Mouse (Mus musculus): Measurements from ENCODE around the gene Pkib. TPM values are rescaled to one million over a fixed set of nuclear protein-coding genes. Genes with fewer than 3 reads are reported as not detected.

Pkib gene
- polyA plus RNA-seq, 1 experiment from 2014 or later, result 5.2 TPM

- Histone ChIP-seq H3K36me3 (ENCODE audit: control insufficient read depth, insufficient read depth, low read length) (no peaks in the 10 kb centered on the region), H3K9me3 (replicated peaks; ENCODE audit: control insufficient read depth, low read length, poor library complexity, severe bottlenecking) (no peaks in the 10 kb centered on the region), H3K4me2 (ENCODE audit: low read length) (no peak overlapping the region), H3K9ac (ENCODE audit: low read depth, low read length) (no peak overlapping the region), H3K27ac (ENCODE audit: low read length) (0 out of 2 replicates have a peak overlapping the region, but pooled peaks have one; percentile 49), H3K4me3 (ENCODE audit: low read depth, low read length) (no peak overlapping the region), H3K27me3 (ENCODE audit: control insufficient read depth, insufficient read depth, low read depth, low read length) (no peaks in the 10 kb centered on the region), H3K4me1 (ENCODE audit: control insufficient read depth, insufficient read depth, low read length) (no peaks in the 10 kb centered on the region)
- ATAC-seq, result peak; percentile 90
- WGBS, result 11% methylated on average over 2 of the region's 2 CpGs
Observed at GRCm38 (mm10) chr10:57744128-57744765, 112.5 kb downstream of the Pkib start.

GRCm38 (mm10) chr10:57745452-57745851 is 113.7 kb downstream of the Pkib start:
- H3K9ac ChIP-seq (ENCODE audit: low read depth, low read length), result no peak overlapping the region
- H3K4me1 ChIP-seq (ENCODE audit: control insufficient read depth, insufficient read depth, low read length), result no peaks in the 10 kb centered on the region
- ATAC-seq, result no peak
- no peak overlapping the region for H3K27ac ChIP-seq (ENCODE audit: low read length)
- no peak overlapping the region for H3K4me3 ChIP-seq (ENCODE audit: low read depth, low read length)
- H3K27me3 ChIP-seq (ENCODE audit: control insufficient read depth, insufficient read depth, low read depth, low read length), result no peaks in the 10 kb centered on the region
- H3K36me3 ChIP-seq (ENCODE audit: control insufficient read depth, insufficient read depth, low read length), result no peaks in the 10 kb centered on the region
- no peak overlapping the region for H3K4me2 ChIP-seq (ENCODE audit: low read length)
- no peaks in the 10 kb centered on the region for H3K9me3 ChIP-seq (replicated peaks; ENCODE audit: control insufficient read depth, low read length, poor library complexity, severe bottlenecking)

- H3K27ac ChIP-seq (ENCODE audit: low read length), result no peak overlapping the region
- no peak overlapping the region for H3K4me3 ChIP-seq (ENCODE audit: low read depth, low read length)
- H3K27me3 ChIP-seq (ENCODE audit: control insufficient read depth, insufficient read depth, low read depth, low read length), result no peaks in the 10 kb centered on the region
- H3K4me2 ChIP-seq (ENCODE audit: low read length), result no peak overlapping the region
- no peak overlapping the region for H3K9ac ChIP-seq (ENCODE audit: low read depth, low read length)
- H3K36me3 ChIP-seq (ENCODE audit: control insufficient read depth, insufficient read depth, low read length), result no peaks in the 10 kb centered on the region
- ATAC-seq, result no peak
- no peaks in the 10 kb centered on the region for H3K9me3 ChIP-seq (replicated peaks; ENCODE audit: control insufficient read depth, low read length, poor library complexity, severe bottlenecking)
- H3K4me1 ChIP-seq (ENCODE audit: control insufficient read depth, insufficient read depth, low read length), result no peaks in the 10 kb centered on the region
Observed at GRCm38 (mm10) chr10:57747127-57747526, 115.3 kb downstream of the Pkib start.

- Histone ChIP-seq H3K4me1 (ENCODE audit: control insufficient read depth, insufficient read depth, low read length) (no peaks in the 10 kb centered on the region), H3K9ac (ENCODE audit: low read depth, low read length) (no peak overlapping the region), H3K4me2 (ENCODE audit: low read length) (no peak overlapping the region), H3K27ac (ENCODE audit: low read length) (no peak overlapping the region), H3K36me3 (ENCODE audit: control insufficient read depth, insufficient read depth, low read length) (no peaks in the 10 kb centered on the region), H3K9me3 (replicated peaks; ENCODE audit: control insufficient read depth, low read length, poor library complexity, severe bottlenecking) (no peaks in the 10 kb centered on the region), H3K4me3 (ENCODE audit: low read depth, low read length) (no peak overlapping the region), H3K27me3 (ENCODE audit: control insufficient read depth, insufficient read depth, low read depth, low read length) (no peaks in the 10 kb centered on the region)
- no peak for ATAC-seq
- WGBS, result 92% methylated on average over 1 of the region's 1 CpGs
Observed at GRCm38 (mm10) chr10:57753343-57753742, 121.6 kb downstream of the Pkib start.

GRCm38 (mm10) chr10:57755201-57755736 is 123.5 kb downstream of the Pkib start:
- Histone ChIP-seq H3K9me3 (replicated peaks; ENCODE audit: control insufficient read depth, low read length, poor library complexity, severe bottlenecking) (no peaks in the 10 kb centered on the region), H3K4me1 (ENCODE audit: control insufficient read depth, insufficient read depth, low read length) (no peaks in the 10 kb centered on the region), H3K27ac (ENCODE audit: low read length) (no peak overlapping the region), H3K9ac (ENCODE audit: low read depth, low read length) (no peak overlapping the region), H3K27me3 (ENCODE audit: control insufficient read depth, insufficient read depth, low read depth, low read length) (no peaks in the 10 kb centered on the region), H3K4me2 (ENCODE audit: low read length) (no peak overlapping the region), H3K4me3 (ENCODE audit: low read depth, low read length) (no peak overlapping the region), H3K36me3 (ENCODE audit: control insufficient read depth, insufficient read depth, low read length) (no peaks in the 10 kb centered on the region)
- no peak for ATAC-seq
- WGBS, result 94% methylated on average over 2 of the region's 2 CpGs

- Histone ChIP-seq H3K27ac (ENCODE audit: low read length) (no peak overlapping the region), H3K9ac (ENCODE audit: low read depth, low read length) (no peak overlapping the region), H3K4me2 (ENCODE audit: low read length) (no peak overlapping the region), H3K9me3 (replicated peaks; ENCODE audit: control insufficient read depth, low read length, poor library complexity, severe bottlenecking) (no peaks in the 10 kb centered on the region), H3K4me3 (ENCODE audit: low read depth, low read length) (no peak overlapping the region), H3K27me3 (ENCODE audit: control insufficient read depth, insufficient read depth, low read depth, low read length) (no peaks in the 10 kb centered on the region), H3K36me3 (ENCODE audit: control insufficient read depth, insufficient read depth, low read length) (no peaks in the 10 kb centered on the region), H3K4me1 (ENCODE audit: control insufficient read depth, insufficient read depth, low read length) (no peaks in the 10 kb centered on the region)
- WGBS, result 97% methylated on average over 2 of the region's 2 CpGs
- no peak for ATAC-seq
Observed at GRCm38 (mm10) chr10:57758999-57759398, 127.2 kb downstream of the Pkib start.

- Histone ChIP-seq H3K4me2 (ENCODE audit: low read length) (no peak overlapping the region), H3K27ac (ENCODE audit: low read length) (no peak overlapping the region), H3K4me1 (ENCODE audit: control insufficient read depth, insufficient read depth, low read length) (no peaks in the 10 kb centered on the region), H3K4me3 (ENCODE audit: low read depth, low read length) (no peak overlapping the region), H3K27me3 (ENCODE audit: control insufficient read depth, insufficient read depth, low read depth, low read length) (no peaks in the 10 kb centered on the region), H3K9ac (ENCODE audit: low read depth, low read length) (no peak overlapping the region), H3K36me3 (ENCODE audit: control insufficient read depth, insufficient read depth, low read length) (no peaks in the 10 kb centered on the region), H3K9me3 (replicated peaks; ENCODE audit: control insufficient read depth, low read length, poor library complexity, severe bottlenecking) (no peaks in the 10 kb centered on the region)
- ATAC-seq, result no peak
- 79% methylated on average over 3 of the region's 3 CpGs for WGBS
Observed at GRCm38 (mm10) chr10:57760694-57761093, 128.9 kb downstream of the Pkib start.

GRCm38 (mm10) chr10:57763044-57763443 is 131.3 kb downstream of the Pkib start:
- Histone ChIP-seq H3K4me3 (ENCODE audit: low read depth, low read length) (no peak overlapping the region), H3K9ac (ENCODE audit: low read depth, low read length) (no peak overlapping the region), H3K27me3 (ENCODE audit: control insufficient read depth, insufficient read depth, low read depth, low read length) (no peaks in the 10 kb centered on the region), H3K36me3 (ENCODE audit: control insufficient read depth, insufficient read depth, low read length) (no peaks in the 10 kb centered on the region), H3K9me3 (replicated peaks; ENCODE audit: control insufficient read depth, low read length, poor library complexity, severe bottlenecking) (no peaks in the 10 kb centered on the region), H3K4me2 (ENCODE audit: low read length) (no peak overlapping the region), H3K27ac (ENCODE audit: low read length) (no peak overlapping the region), H3K4me1 (ENCODE audit: control insufficient read depth, insufficient read depth, low read length) (no peaks in the 10 kb centered on the region)
- 44% methylated on average over 1 of the region's 1 CpGs for WGBS
- ATAC-seq, result no peak

GRCm38 (mm10) chr10:57783289-57784130 is 151.7 kb downstream of the Pkib start:
- Histone ChIP-seq H3K4me1 (ENCODE audit: control insufficient read depth, insufficient read depth, low read length) (peaks cover 23% of the 10 kb centered on the region), H3K4me2 (ENCODE audit: low read length) (peak overlapping the region; percentile 60), H3K4me3 (ENCODE audit: low read depth, low read length) (no peak overlapping the region), H3K9me3 (replicated peaks; ENCODE audit: control insufficient read depth, low read length, poor library complexity, severe bottlenecking) (no peaks in the 10 kb centered on the region), H3K9ac (ENCODE audit: low read depth, low read length) (peak overlapping the region; percentile 44; the same call in 1 of the 2 replicates), H3K27ac (ENCODE audit: low read length) (peak overlapping the region; percentile 79), H3K27me3 (ENCODE audit: control insufficient read depth, insufficient read depth, low read depth, low read length) (no peaks in the 10 kb centered on the region), H3K36me3 (ENCODE audit: control insufficient read depth, insufficient read depth, low read length) (no peaks in the 10 kb centered on the region)
- WGBS, result 6% methylated on average over 12 of the region's 13 CpGs
- ATAC-seq, result peak; percentile 79

Data from midbrain, embryonic 16.5 days (tissue).